Mouse (Mus musculus) adrenal gland, adult 2 months (tissue): ENCODE data around the gene Rps15. TPM values are rescaled to one million over a fixed set of nuclear protein-coding genes. Genes with fewer than 3 reads are reported as not detected.
"Not testable (repeated sequence)": the region's sequence is repeated elsewhere in the genome, so short reads cannot be mapped to it uniquely, and the experiment has no call there.

Experiments used
- DNase-seq: peaks from one replicate; pipeline ENCODE4 v3.0.0; 2021
- long read RNA-seq: library from polyadenylated mRNA; stranded (forward); transcript quantifications from one replicate; pipeline ENCODE4 v2.0.0, GENCODE M21; 2021
- polyA plus RNA-seq: library from polyadenylated mRNA; depleted of rRNA; stranded (reverse); fragments of >200 nt; gene quantifications from 2 replicates; pipeline ENCODE4 v1.2.3, GENCODE M21; 2012; rRNA removed
- total RNA-seq, 2 experiments: library from RNA; stranded (reverse); gene quantifications; 2 replicates each; pipeline ENCODE4 v1.2.3; 2021

Rps15 gene
- total RNA-seq (1,000 to 10,000 TPM; 1,320 to 1,332 TPM), polyA plus RNA-seq (1,020 and 1,031 TPM in 2 replicates)
- long read RNA-seq, transcript Rps15-201 (3 exons, 572 nt): minor isoform, 9 of 227 reads
- long read RNA-seq, transcript Rps15-202 (4 exons, 500 nt): major isoform, 179 of 227 reads
- long read RNA-seq, partial matches to known transcripts: 13 of 227 reads
- long read RNA-seq, other reads (novel, unspliced or antisense): 26 of 227 reads

- DNase-seq: peak; percentile 95
These were observed at the start of gene Rps15 for GRCm38 (mm10) chr10:80292251-80293146. Gene Rps15 (plus strand): TSS chr10:80292453.

GRCm38 (mm10) chr10:80242607-80243006 is 49.6 kb upstream of the Rps15 start:
- no peak for DNase-seq

- no peak for DNase-seq
These were observed 47.4 kb upstream of the Rps15 start for GRCm38 (mm10) chr10:80244791-80245399.

GRCm38 (mm10) chr10:80245600-80245999 is 46.7 kb upstream of the Rps15 start:
- DNase-seq: peak; percentile 84

- no peak for DNase-seq
These were observed 44.4 kb upstream of the Rps15 start for GRCm38 (mm10) chr10:80247849-80248248.

- not testable (repeated sequence) for DNase-seq
These were observed 43.8 kb upstream of the Rps15 start for GRCm38 (mm10) chr10:80248437-80248836.

- peak; percentile 95 for DNase-seq
These were observed 43.1 kb upstream of the Rps15 start, which contains the start of gene Ndufs7 for GRCm38 (mm10) chr10:80248971-80249640. Gene Ndufs7 (plus strand): TSS chr10:80249121.

- DNase-seq: no peak
These were observed 42.2 kb upstream of the Rps15 start for GRCm38 (mm10) chr10:80250059-80250458.

GRCm38 (mm10) chr10:80250573-80250972 is 41.7 kb upstream of the Rps15 start:
- DNase-seq: no peak

- no peak for DNase-seq
These were observed 40.2 kb upstream of the Rps15 start for GRCm38 (mm10) chr10:80252011-80252410.

GRCm38 (mm10) chr10:80252493-80253274 is 39.6 kb upstream of the Rps15 start:
- no peak for DNase-seq

- DNase-seq: no peak
These were observed 38.7 kb upstream of the Rps15 start for GRCm38 (mm10) chr10:80253551-80253950.

GRCm38 (mm10) chr10:80254331-80255297 is 37.6 kb upstream of the Rps15 start:
- DNase-seq: no peak

- peak; percentile 88 for DNase-seq
These were observed 36.2 kb upstream of the Rps15 start for GRCm38 (mm10) chr10:80255881-80256535.

GRCm38 (mm10) chr10:80257936-80258335 is 34.3 kb upstream of the Rps15 start:
- no peak for DNase-seq

GRCm38 (mm10) chr10:80258752-80259462 is 33.3 kb upstream of the Rps15 start:
- peak; percentile 84 for DNase-seq

- DNase-seq: peak; percentile 75
These were observed 32.8 kb upstream of the Rps15 start for GRCm38 (mm10) chr10:80259463-80259805.

- peak; percentile 91 for DNase-seq
These were observed 32.2 kb upstream of the Rps15 start for GRCm38 (mm10) chr10:80259861-80260641.
